ENCODE assay signal across 17 mouse cellular contexts in the genomic region with DNA sequence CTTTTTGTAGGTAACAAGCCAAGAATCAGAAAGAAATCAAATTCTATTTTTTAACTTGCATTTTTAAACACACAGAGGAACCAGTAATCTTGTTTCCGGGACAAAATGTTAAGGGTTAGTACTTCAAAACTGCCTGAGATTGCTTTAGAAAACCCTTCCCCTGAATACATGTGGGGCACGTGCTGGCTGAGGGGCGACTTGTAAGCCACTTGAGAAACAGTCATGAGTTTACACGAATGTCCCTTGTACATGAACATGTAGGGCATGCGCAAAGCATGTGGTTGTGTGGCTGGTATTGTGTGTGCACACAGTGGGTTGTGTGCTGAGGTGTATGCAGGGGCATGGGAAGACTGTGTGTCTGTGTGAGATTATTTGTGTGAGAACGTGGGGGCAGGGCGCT.
"Had no signal": no experiment of that assay in that cellular context is flagged by ENCODE, and none has a peak within 500 bp of the region (broad histone marks: within the 10 kb centered on the region; RNA-seq: fewer than 3 reads in every experiment).

No protein-coding gene starts in this region.

- DNase-seq: liver, embryonic 13.5 days; liver, postnatal 0 days; lung, embryonic 14.5 days; lung, postnatal 14 days; right cerebral cortex, postnatal 14 days; thymus, adult 2 months; thymus, postnatal 25 days; thymus, postnatal 4 days had no signal

- ATAC-seq: liver, postnatal 0 days; midbrain, embryonic 13.5 days; midbrain, embryonic 15.5 days had no signal

- H3K4me3 ChIP-seq: liver, embryonic 13.5 days; liver, embryonic 15.5 days; midbrain, embryonic 13.5 days; midbrain, embryonic 15.5 days; neural tube, embryonic 12.5 days; stomach, embryonic 15.5 days had no signal

- H3K36me3 ChIP-seq: liver, embryonic 13.5 days; liver, embryonic 15.5 days; midbrain, embryonic 13.5 days; midbrain, embryonic 15.5 days; neural tube, embryonic 12.5 days; stomach, embryonic 15.5 days had no signal

- H3K9me3 ChIP-seq: liver, embryonic 13.5 days; liver, embryonic 15.5 days; midbrain, embryonic 13.5 days; midbrain, embryonic 15.5 days; neural tube, embryonic 12.5 days; stomach, embryonic 15.5 days had no signal

- H3K27ac ChIP-seq: liver, embryonic 13.5 days; liver, embryonic 15.5 days; macrophage; midbrain, embryonic 13.5 days; midbrain, embryonic 15.5 days; neural tube, embryonic 12.5 days; stomach, embryonic 15.5 days; stomach, postnatal 0 days had no signal

- H3K27me3 ChIP-seq: liver, embryonic 13.5 days; liver, embryonic 15.5 days; midbrain, embryonic 15.5 days; neural tube, embryonic 12.5 days; stomach, embryonic 15.5 days had no signal

- H3K4me2 ChIP-seq: liver, embryonic 11.5 days; liver, embryonic 13.5 days; liver, embryonic 15.5 days; lung, embryonic 14.5 days; midbrain, embryonic 11.5 days; midbrain, embryonic 13.5 days; midbrain, embryonic 15.5 days; neural tube, embryonic 12.5 days; stomach, embryonic 15.5 days had no signal

- H3K9ac ChIP-seq: liver, embryonic 13.5 days; liver, embryonic 15.5 days; liver, postnatal 0 days; lung, embryonic 14.5 days; midbrain, embryonic 13.5 days; midbrain, embryonic 15.5 days; neural tube, embryonic 12.5 days; stomach, embryonic 15.5 days had no signal

- H3K4me1 ChIP-seq: liver, embryonic 15.5 days; midbrain, embryonic 13.5 days; midbrain, embryonic 15.5 days; neural tube, embryonic 12.5 days; stomach, embryonic 15.5 days had no signal
